Mouse (Mus musculus) embryonic fibroblast, embryonic 13.5 days (primary cell): Measurements from ENCODE around the gene Mblac1.

Source experiments
- CTCF ChIP-seq: IDR thresholded peaks from 2 replicates; pipeline ENCODE4 v1.5.1; 2011; ENCODE audit warnings: mild to moderate bottlenecking, control low read depth, low read length, moderate library complexity, borderline replicate concordance; ENCODE audit not compliant: insufficient read depth
- POLR2A ChIP-seq: IDR thresholded peaks from 2 replicates; pipeline ENCODE4 v1.6.1; 2011; ENCODE audit warnings: low read depth, mild to moderate bottlenecking, control low read depth, low read length, moderate library complexity

DNA sequence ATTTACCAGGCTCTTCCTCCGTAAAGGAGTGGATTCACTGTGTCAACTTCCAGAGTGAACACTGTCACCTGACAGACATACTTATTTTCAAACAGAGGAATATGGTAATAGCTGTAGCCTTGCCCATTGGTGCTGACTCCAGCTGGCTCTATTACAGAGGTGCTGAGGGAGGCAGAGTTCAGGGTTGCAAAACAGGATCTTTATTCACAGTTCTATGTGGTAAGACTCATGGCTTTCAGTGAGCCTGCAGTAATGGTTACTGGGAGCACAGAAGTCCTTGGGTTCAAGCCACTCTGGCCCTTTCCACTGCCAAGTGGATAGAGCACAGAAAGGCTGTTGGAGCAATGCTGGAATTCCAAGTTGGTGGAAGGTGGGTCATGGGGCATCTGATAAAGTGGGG is 13.1 kb downstream of the Mblac1 start:
- no peak for TF ChIP-seq CTCF
- TF ChIP-seq POLR2A: no peak
